Mouse (Mus musculus) embryo, embryonic 9.5 days (tissue): ENCODE measurements around the gene Prps1.
"Not testable (repeated sequence)": the region's sequence is repeated elsewhere in the genome, so short reads cannot be mapped to it uniquely, and the experiment has no call there.

Source experiments
- DNase-seq: peaks from one replicate; pipeline ENCODE4 v3.0.0-alpha.2; 2017; ENCODE audit errors: extremely low spot score

Prps1 gene

GRCm38 (mm10) chrX:140456279-140456731, at the start of gene Prps1:
Prps1 (plus strand) TSS chrX:140456613.
- DNase-seq = peak; percentile 83

GRCm38 (mm10) chrX:140407593-140407992, 48.8 kb upstream of the Prps1 start:
- DNase-seq = no peak

GRCm38 (mm10) chrX:140418467-140418866, 37.9 kb upstream of the Prps1 start:
- DNase-seq = no peak

- DNase-seq = no peak
Observed at GRCm38 (mm10) chrX:140427124-140427523, 29.3 kb upstream of the Prps1 start.

- DNase-seq = no peak
Observed at GRCm38 (mm10) chrX:140428252-140428651, 28.2 kb upstream of the Prps1 start.

- DNase-seq = no peak
Observed at GRCm38 (mm10) chrX:140429985-140430384, 26.4 kb upstream of the Prps1 start.

GRCm38 (mm10) chrX:140430506-140430905, 25.9 kb upstream of the Prps1 start:
- DNase-seq = no peak

- no peak for DNase-seq
Observed at GRCm38 (mm10) chrX:140431981-140432380, 24.4 kb upstream of the Prps1 start.

- no peak for DNase-seq
Observed at GRCm38 (mm10) chrX:140432786-140433185, 23.6 kb upstream of the Prps1 start.

- DNase-seq = no peak
Observed at GRCm38 (mm10) chrX:140437906-140438305, 18.5 kb upstream of the Prps1 start.

- DNase-seq = no peak
Observed at GRCm38 (mm10) chrX:140445551-140445950, 10.9 kb upstream of the Prps1 start.

GRCm38 (mm10) chrX:140450071-140450470, 6.3 kb upstream of the Prps1 start:
- no peak for DNase-seq

GRCm38 (mm10) chrX:140456751-140457491, 508 bp downstream of the Prps1 start:
- no peak for DNase-seq

- peak; percentile 30 for DNase-seq
Observed at GRCm38 (mm10) chrX:140457502-140457901, 1.1 kb downstream of the Prps1 start.

- no peak for DNase-seq
Observed at GRCm38 (mm10) chrX:140478231-140478630, 21.8 kb downstream of the Prps1 start.

- peak; percentile 4 for DNase-seq
Observed at GRCm38 (mm10) chrX:140479171-140479570, 22.8 kb downstream of the Prps1 start.

- DNase-seq = no peak
Observed at GRCm38 (mm10) chrX:140489174-140489573, 32.8 kb downstream of the Prps1 start.

- DNase-seq = no peak
Observed at GRCm38 (mm10) chrX:140490203-140490602, 33.8 kb downstream of the Prps1 start.

- DNase-seq = no peak
Observed at GRCm38 (mm10) chrX:140491884-140492571, 35.6 kb downstream of the Prps1 start.

- DNase-seq = no peak
Observed at GRCm38 (mm10) chrX:140493527-140494029, 37.2 kb downstream of the Prps1 start.

- DNase-seq = no peak
Observed at GRCm38 (mm10) chrX:140494170-140494569, 37.8 kb downstream of the Prps1 start.

GRCm38 (mm10) chrX:140498431-140498830, 42.0 kb downstream of the Prps1 start:
- DNase-seq = not testable (repeated sequence)

- DNase-seq = no peak
Observed at GRCm38 (mm10) chrX:140500306-140500705, 43.9 kb downstream of the Prps1 start.
